Mouse (Mus musculus) embryonic facial prominence, embryonic 12.5 days (tissue): ENCODE measurements around the gene Alyref. TPM values are rescaled to one million over a fixed set of nuclear protein-coding genes. Genes with fewer than 3 reads are reported as not detected.
"Not testable (repeated sequence)": the region's sequence is repeated elsewhere in the genome, so short reads cannot be mapped to it uniquely, and the experiment has no call there.

Experiments used
- ATAC-seq: fragments of 200-750 bp; cut with Nextera tagmentation; 2 replicates; pipeline ENCODE4 v1.8.0; 2017; ENCODE audit not compliant: insufficient number of reproducible peaks, insufficient read depth, low FRiP score, low TSS enrichment
- H3K27ac ChIP-seq: fragments of 300-500 bp; sonication (generic); 2 replicates; pipeline ENCODE4 v1.5.1; 2016; ENCODE audit warnings: mild to moderate bottlenecking
- H3K27me3 ChIP-seq: fragments of 300-500 bp; sonication (generic); 2 replicates; pipeline ENCODE4 v1.6.1; 2016; ENCODE audit warnings: mild to moderate bottlenecking, moderate library complexity
- H3K36me3 ChIP-seq: fragments of 300-500 bp; sonication (generic); 2 replicates; pipeline ENCODE4 v1.6.1; 2016; ENCODE audit warnings: mild to moderate bottlenecking
- H3K4me1 ChIP-seq: fragments of 300-500 bp; sonication (generic); 2 replicates; pipeline ENCODE4 v1.6.1; 2016
- H3K4me2 ChIP-seq: fragments of 300-500 bp; sonication (generic); replicated peaks from 2 replicates; pipeline ENCODE4 v1.6.1; 2016; ENCODE audit warnings: mild to moderate bottlenecking, moderate library complexity
- H3K4me3 ChIP-seq: fragments of 300-500 bp; sonication (generic); 2 replicates; pipeline ENCODE4 v1.5.1; 2016; ENCODE audit warnings: mild to moderate bottlenecking
- H3K9ac ChIP-seq: fragments of 300-500 bp; sonication (generic); 2 replicates; pipeline ENCODE4 v1.6.1; 2016; ENCODE audit warnings: mild to moderate bottlenecking, moderate library complexity
- H3K9me3 ChIP-seq: fragments of 300-500 bp; sonication (generic); 2 replicates; pipeline ENCODE4 v1.6.1; 2016; ENCODE audit warnings: mild to moderate bottlenecking, moderate library complexity
- WGBS: fragments of 180-500 bp; shearing (Covaris S2); methylation state at CpG from one replicate; pipeline ENCODE4 v1.1.7; 2016; 5-methylcytosine and 5-hydroxymethylcytosine counted together
- polyA plus RNA-seq: library from polyadenylated mRNA; unstranded; fragments of >200 nt; fragmentation: Nextera tagmentation; extraction: Ambion mirVana; gene quantifications from 2 replicates; pipeline ENCODE4 v1.2.1, GENCODE M21; 2016

Gene Alyref
- polyA plus RNA-seq, 1 experiment from 2014 or later: 688 TPM

- Histone ChIP-seq H3K9ac (no peak overlapping the region), H3K36me3 (peaks cover 91% of the 10 kb centered on the region)
Observed at GRCm38 (mm10) chr11:120562949-120563348, 35.2 kb downstream of the Alyref start.

GRCm38 (mm10) chr11:120560952-120561728 lies 37.0 kb downstream of the Alyref start:
- no peak overlapping the region for H3K27ac ChIP-seq
- no peaks in the 10 kb centered on the region for H3K4me1 ChIP-seq
- H3K9ac ChIP-seq: no peak overlapping the region
- no peak overlapping the region for H3K4me2 ChIP-seq
- ATAC-seq: no peak
- H3K4me3 ChIP-seq: no peak overlapping the region
- 93% methylated on average over 13 of the region's 13 CpGs for WGBS
- H3K27me3 ChIP-seq: no peaks in the 10 kb centered on the region
- H3K9me3 ChIP-seq: peaks cover 8% of the 10 kb centered on the region; the same call in 1 of the 2 replicates
- peaks cover 74% of the 10 kb centered on the region for H3K36me3 ChIP-seq

More at GRCm38 (mm10) chr11:120562949-120563348, 35.2 kb downstream of the Alyref start:
- WGBS: 94% methylated on average over 13 of the region's 13 CpGs
- ATAC-seq: no peak
- Histone ChIP-seq H3K9me3 (no peaks in the 10 kb centered on the region), H3K4me1 (no peaks in the 10 kb centered on the region), H3K27ac (no peak overlapping the region), H3K4me3 (no peak overlapping the region), H3K27me3 (no peaks in the 10 kb centered on the region), H3K4me2 (no peak overlapping the region)

GRCm38 (mm10) chr11:120558843-120559242 lies 39.3 kb downstream of the Alyref start:
- not testable (repeated sequence) for H3K27me3 ChIP-seq, H3K27ac ChIP-seq, H3K4me2 ChIP-seq, H3K9ac ChIP-seq, H3K4me1 ChIP-seq, H3K9me3 ChIP-seq, H3K4me3 ChIP-seq, ATAC-seq
- peaks cover 51% of the 10 kb centered on the region for H3K36me3 ChIP-seq
- 87% methylated on average over 6 of the region's 6 CpGs for WGBS

GRCm38 (mm10) chr11:120555260-120555659 lies 42.9 kb downstream of the Alyref start:
- WGBS: 74% methylated on average over 2 of the region's 2 CpGs

GRCm38 (mm10) chr11:120554834-120555233 lies 43.3 kb downstream of the Alyref start:
- WGBS: 80% methylated on average over 7 of the region's 7 CpGs
- Histone ChIP-seq H3K4me1 (peaks cover 7% of the 10 kb centered on the region), H3K4me2 (no peak overlapping the region), H3K9ac (no peak overlapping the region), H3K4me3 (no peak overlapping the region), H3K9me3 (peaks cover 8% of the 10 kb centered on the region; the same call in 1 of the 2 replicates), H3K27me3 (no peaks in the 10 kb centered on the region), H3K27ac (no peak overlapping the region), H3K36me3 (peaks cover 11% of the 10 kb centered on the region)
- ATAC-seq: no peak

More at GRCm38 (mm10) chr11:120555260-120555659, 42.9 kb downstream of the Alyref start:
- Histone ChIP-seq H3K4me2 (no peak overlapping the region), H3K36me3 (peaks cover 16% of the 10 kb centered on the region), H3K27me3 (no peaks in the 10 kb centered on the region), H3K9ac (no peak overlapping the region), H3K9me3 (peaks cover 8% of the 10 kb centered on the region; the same call in 1 of the 2 replicates), H3K4me3 (no peak overlapping the region), H3K27ac (no peak overlapping the region), H3K4me1 (peaks cover 3% of the 10 kb centered on the region)
- no peak for ATAC-seq

GRCm38 (mm10) chr11:120552736-120553135 lies 45.4 kb downstream of the Alyref start:
- H3K9me3 ChIP-seq: peaks cover 8% of the 10 kb centered on the region; the same call in 1 of the 2 replicates
- no peak overlapping the region for H3K4me2 ChIP-seq
- H3K4me3 ChIP-seq: no peak overlapping the region
- no peak for ATAC-seq
- H3K27ac ChIP-seq: no peak overlapping the region
- H3K4me1 ChIP-seq: peaks cover 18% of the 10 kb centered on the region
- no peak overlapping the region for H3K9ac ChIP-seq
- 88% methylated on average over 5 of the region's 5 CpGs for WGBS
- H3K36me3 ChIP-seq: no peaks in the 10 kb centered on the region
- H3K27me3 ChIP-seq: no peaks in the 10 kb centered on the region

- Histone ChIP-seq H3K36me3 (no peaks in the 10 kb centered on the region), H3K9ac (peak within 1 kb of the TSS; percentile 98), H3K27me3 (no peaks in the 10 kb centered on the region), H3K9me3 (no peaks in the 10 kb centered on the region), H3K27ac (peak within 1 kb of the TSS; percentile 90), H3K4me1 (peaks cover 23% of the 10 kb centered on the region), H3K4me2 (peak within 1 kb of the TSS; percentile 92), H3K4me3 (peak within 1 kb of the TSS; percentile 99)
- WGBS: 94% methylated on average over 28 of the region's 28 CpGs
- ATAC-seq: no peak
Observed at GRCm38 (mm10) chr11:120550810-120551440, 47.2 kb downstream of the Alyref start, which contains the start of gene Ppp1r27. Gene Ppp1r27 (minus strand): TSS chr11:120551132.

- Histone ChIP-seq H3K4me1 (peaks cover 23% of the 10 kb centered on the region), H3K4me2 (peak overlapping the region; percentile 92), H3K36me3 (no peaks in the 10 kb centered on the region), H3K4me3 (peak overlapping the region; percentile 99), H3K9me3 (no peaks in the 10 kb centered on the region), H3K9ac (peak overlapping the region; percentile 98), H3K27me3 (no peaks in the 10 kb centered on the region), H3K27ac (peak overlapping the region; percentile 90)
- WGBS: 66% methylated on average over 11 of the region's 11 CpGs
- ATAC-seq: no peak
Observed at GRCm38 (mm10) chr11:120549986-120550809, 48.0 kb downstream of the Alyref start.

- peaks cover 23% of the 10 kb centered on the region for H3K4me1 ChIP-seq
Observed at GRCm38 (mm10) chr11:120549168-120549945, 48.8 kb downstream of the Alyref start, which contains the start of gene Mcrip1. Gene Mcrip1 (minus strand): TSS chr11:120549727.

GRCm38 (mm10) chr11:120548786-120549167 lies 49.4 kb downstream of the Alyref start:
- H3K9me3 ChIP-seq: no peaks in the 10 kb centered on the region
- peak overlapping the region; percentile 90 for H3K27ac ChIP-seq
- no peak for ATAC-seq
- H3K9ac ChIP-seq: peak overlapping the region; percentile 98
- WGBS: 26% methylated on average over 7 of the region's 7 CpGs
- H3K4me3 ChIP-seq: peak overlapping the region; percentile 99
- H3K4me1 ChIP-seq: peaks cover 23% of the 10 kb centered on the region
- no peaks in the 10 kb centered on the region for H3K27me3 ChIP-seq
- H3K4me2 ChIP-seq: peak overlapping the region; percentile 92
- peaks cover 11% of the 10 kb centered on the region for H3K36me3 ChIP-seq

More at GRCm38 (mm10) chr11:120549168-120549945, 48.8 kb downstream of the Alyref start, which contains the start of gene Mcrip1:
- Histone ChIP-seq H3K4me3 (peak within 1 kb of the TSS; percentile 99), H3K4me2 (peak within 1 kb of the TSS; percentile 92), H3K9me3 (no peaks in the 10 kb centered on the region), H3K27ac (peak within 1 kb of the TSS; percentile 90), H3K36me3 (peaks cover 6% of the 10 kb centered on the region), H3K9ac (peak within 1 kb of the TSS; percentile 98), H3K27me3 (no peaks in the 10 kb centered on the region)
- under 1% methylated on average over 79 of the region's 87 CpGs for WGBS
- ATAC-seq: peak; percentile 73; the same call in 1 of the 2 replicates
